Mouse (Mus musculus): Measurements from ENCODE around the gene Agpat1.

- TF ChIP-seq CTCF (IDR thresholded peaks at IDR 0.05) (no peak), EP300 (IDR thresholded peaks at IDR 0.05) (no peak)
These were observed 54.5 kb downstream of the Agpat1 start for GRCm38 (mm10) chr17:34658591-34658990.
